Mouse (Mus musculus) heart, embryonic 15.5 days (tissue): ENCODE measurements around the gene Zcchc17. TPM values are rescaled to one million over a fixed set of nuclear protein-coding genes. Genes with fewer than 3 reads are reported as not detected.

Source experiments
- ATAC-seq: fragments of 200-750 bp; cut with Nextera tagmentation; replicated peaks from 2 replicates; pipeline ENCODE4 v1.8.0; 2017; ENCODE audit warnings: low read depth, moderate TSS enrichment; ENCODE audit not compliant: insufficient number of reproducible peaks, insufficient read depth, low FRiP score
- H3K27ac ChIP-seq: fragments of 300-500 bp; sonication (generic); 2 replicates; pipeline ENCODE4 v1.5.1; 2015; ENCODE audit warnings: mild to moderate bottlenecking, inconsistent platforms
- H3K27me3 ChIP-seq: fragments of 300-500 bp; sonication (generic); 2 replicates; pipeline ENCODE4 v1.6.1; 2015; ENCODE audit warnings: inconsistent platforms
- H3K36me3 ChIP-seq: fragments of 300-500 bp; sonication (generic); 2 replicates; pipeline ENCODE4 v1.6.1; 2015; ENCODE audit warnings: mild to moderate bottlenecking, inconsistent platforms
- H3K4me1 ChIP-seq: fragments of 300-500 bp; sonication (generic); replicated peaks from 2 replicates; pipeline ENCODE4 v1.6.1; 2015; ENCODE audit warnings: inconsistent platforms
- H3K4me2 ChIP-seq: fragments of 300-500 bp; sonication (generic); 2 replicates; pipeline ENCODE4 v1.6.1; 2015; ENCODE audit warnings: inconsistent platforms, mild to moderate bottlenecking, moderate library complexity
- H3K4me3 ChIP-seq: fragments of 300-500 bp; sonication (generic); 2 replicates; pipeline ENCODE4 v1.5.1; 2015; ENCODE audit warnings: mild to moderate bottlenecking, inconsistent platforms
- H3K9ac ChIP-seq: fragments of 300-500 bp; sonication (generic); 2 replicates; pipeline ENCODE4 v1.6.1; 2015; ENCODE audit warnings: mild to moderate bottlenecking, inconsistent platforms
- H3K9me3 ChIP-seq: fragments of 300-500 bp; sonication (generic); replicated peaks from 2 replicates; pipeline ENCODE4 v1.6.1; 2016; ENCODE audit warnings: inconsistent platforms
- WGBS: fragments of 180-500 bp; shearing (Covaris S2); methylation state at CpG from one replicate; pipeline ENCODE4 v1.1.7; 2015; ENCODE audit warnings: mixed read lengths; 5-methylcytosine and 5-hydroxymethylcytosine counted together
- polyA plus RNA-seq: library from polyadenylated mRNA; unstranded; fragments of >200 nt; fragmentation: Nextera tagmentation; extraction: Ambion mirVana; gene quantifications from 2 replicates; pipeline ENCODE4 v1.2.1, GENCODE M21; 2015

Gene Zcchc17
- polyA plus RNA-seq, 1 experiment from 2014 or later = 48.7 TPM

DNA sequence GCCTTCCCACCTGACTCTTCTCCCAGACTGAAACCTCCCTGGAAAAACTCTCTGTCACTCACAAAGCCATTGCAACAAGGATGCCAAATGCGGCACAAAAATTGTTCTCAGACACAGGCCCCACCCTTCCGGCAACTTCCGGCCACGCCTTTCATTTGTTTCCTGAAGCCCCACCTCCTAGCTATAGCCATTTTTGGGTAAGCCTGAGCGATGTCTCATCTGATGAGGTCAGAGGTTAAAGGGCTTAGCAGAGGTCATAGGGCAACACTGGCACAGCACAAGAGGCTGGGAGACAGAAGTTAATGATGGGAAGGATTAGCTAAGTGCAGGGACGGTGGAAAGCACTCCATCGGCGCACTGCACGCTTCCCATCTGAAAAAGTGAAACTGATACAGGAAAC lies 93.1 kb downstream of the Zcchc17 start:
- no peak overlapping the region for H3K27ac ChIP-seq
- no peaks in the 10 kb centered on the region for H3K36me3 ChIP-seq
- H3K4me2 ChIP-seq = no peak overlapping the region
- peaks cover 32% of the 10 kb centered on the region for H3K27me3 ChIP-seq
- 63% methylated on average over 9 of the region's 9 CpGs for WGBS
- no peak for ATAC-seq
- no peak overlapping the region for H3K4me3 ChIP-seq
- H3K9ac ChIP-seq = no peak overlapping the region
- H3K4me1 ChIP-seq = peaks cover 2% of the 10 kb centered on the region; the same call in 1 of the 2 replicates
- no peaks in the 10 kb centered on the region for H3K9me3 ChIP-seq

Other genes starting within 250 kb of the Zcchc17 start
- 0.13 TPM in 1 of 2 replicates, not detected in the other for gene Hcrtr1, start 220.6 kb downstream of the Zcchc17 start, polyA plus RNA-seq
- gene Tinagl1, start 184.8 kb downstream of the Zcchc17 start, polyA plus RNA-seq = 52.0 and 57.2 TPM in 2 replicates
- gene Gm853, start 137.5 kb downstream of the Zcchc17 start, polyA plus RNA-seq = not detected in 2 replicates
- gene Serinc2, start 80.7 kb downstream of the Zcchc17 start, polyA plus RNA-seq = 6.3 and 11.3 TPM in 2 replicates
- gene Fabp3, start 51.3 kb downstream of the Zcchc17 start, polyA plus RNA-seq = 1,204 and 1,729 TPM in 2 replicates
- 0.98 and 1.0 TPM in 2 replicates for gene Gm10570, start 51.3 kb downstream of the Zcchc17 start, polyA plus RNA-seq
- gene Snrnp40, start 189 bp upstream of the Zcchc17 start, polyA plus RNA-seq = 62.7 and 81.1 TPM in 2 replicates
- gene Nkain1, start 214.2 kb upstream of the Zcchc17 start, polyA plus RNA-seq = 0.44 and 0.65 TPM in 2 replicates